Mouse (Mus musculus) layer of hippocampus, adult 8-10 months (tissue): ENCODE measurements around the gene Olfr1393. TPM values are rescaled to one million over a fixed set of nuclear protein-coding genes. Genes with fewer than 3 reads are reported as not detected.
"Not testable (repeated sequence)": the region's sequence is repeated elsewhere in the genome, so short reads cannot be mapped to it uniquely, and the experiment has no call there.

ENCODE experiments used
- DNase-seq, 2 experiments: peaks; one replicate each; pipeline ENCODE4 v3.0.0; 2022; ENCODE audit warnings: low spot score in 2 of 2
- total RNA-seq, 4 experiments: library from RNA; stranded (reverse); gene quantifications; 2 replicates each; pipeline ENCODE4 v1.2.4; 2022

Gene Olfr1393
- total RNA-seq, 4 experiments from 2014 or later = not detected

- DNase-seq = no peak
These were observed 9.1 kb downstream of the Olfr1393 start for GRCm38 (mm10) chr11:49287251-49287650.

GRCm38 (mm10) chr11:49292777-49293176 lies 14.7 kb downstream of the Olfr1393 start:
- DNase-seq = peak; percentile 39 to 42

- DNase-seq = no peak
These were observed 26.3 kb downstream of the Olfr1393 start, which contains the start of gene Olfr10 for GRCm38 (mm10) chr11:49304441-49304840. Gene Olfr10 (plus strand): TSS chr11:49304741.

GRCm38 (mm10) chr11:49308547-49308946 lies 30.4 kb downstream of the Olfr1393 start:
- DNase-seq = not testable (repeated sequence)

GRCm38 (mm10) chr11:49322442-49322841 lies 44.3 kb downstream of the Olfr1393 start, which contains the start of gene Olfr1391:
Gene Olfr1391 (plus strand): TSS chr11:49322742.
- DNase-seq = no peak

- peak in 1 of 2 experiments; percentile 11 for DNase-seq
These were observed 48.6 kb downstream of the Olfr1393 start for GRCm38 (mm10) chr11:49326726-49327125.

GRCm38 (mm10) chr11:49329686-49330085 lies 51.6 kb downstream of the Olfr1393 start:
- DNase-seq = no peak

Other genes starting within 250 kb of the Olfr1393 start
- gene 9930111J21Rik2, start 227.1 kb upstream of the Olfr1393 start, total RNA-seq = 1 to 10 TPM in 3 of 4 experiments, under 1 TPM in 1; 0.92 to 4.2 (median 2.6) TPM
- gene Tgtp2, start 214.1 kb upstream of the Olfr1393 start, total RNA-seq = under 1 TPM in 2 of 4 experiments, not detected in 2; 0.16 to 0.71 TPM
- gene Ifi47, start 201.7 kb upstream of the Olfr1393 start, total RNA-seq = 1 to 10 TPM in 2 of 4 experiments, under 1 TPM in 2; 0.89 to 1.4 (median 1.1) TPM
- not detected for gene Olfr1396, start 163.4 kb upstream of the Olfr1393 start, total RNA-seq
- gene Olfr1395, start 136.0 kb upstream of the Olfr1393 start, total RNA-seq = not detected
- not detected for gene Olfr1394, start 123.9 kb upstream of the Olfr1393 start, total RNA-seq
- gene Btnl9, start 91.1 kb upstream of the Olfr1393 start, total RNA-seq = not detected
- gene Zfp62, start 75.0 kb upstream of the Olfr1393 start, total RNA-seq = 10 to 100 TPM; 42.5 to 60.7 (median 52.8) TPM
- 10 to 100 TPM; 56.4 to 63.2 (median 59.5) TPM for gene Mgat1, start 34.1 kb upstream of the Olfr1393 start, total RNA-seq
- not detected for gene Olfr1392, start 7.0 kb downstream of the Olfr1393 start, total RNA-seq
- gene Olfr10, start 26.4 kb downstream of the Olfr1393 start, total RNA-seq = not detected
- gene Olfr1391, start 44.4 kb downstream of the Olfr1393 start, total RNA-seq = not detected
- not detected for gene Olfr1390, start 56.9 kb downstream of the Olfr1393 start, total RNA-seq
- gene Olfr1389, start 144.8 kb downstream of the Olfr1393 start, total RNA-seq = not detected
- under 1 TPM; 0.25 to 0.41 (median 0.31) TPM for gene Olfr1388, start 158.3 kb downstream of the Olfr1393 start, total RNA-seq
- gene Olfr1387, start 177.0 kb downstream of the Olfr1393 start, total RNA-seq = not detected
- gene Olfr1386, start 186.7 kb downstream of the Olfr1393 start, total RNA-seq = not detected
- gene Olfr1385, start 210.8 kb downstream of the Olfr1393 start, total RNA-seq = under 1 TPM in 2 of 4 experiments, not detected in 2; 0.11 to 0.18 TPM
- gene Olfr1384, start 228.4 kb downstream of the Olfr1393 start, total RNA-seq = not detected
- 1 to 10 TPM in 1 of 4 experiments, under 1 TPM in 1, not detected in 2; 0.56 to 1.2 TPM for gene Olfr1383, start 241.3 kb downstream of the Olfr1393 start, total RNA-seq
- not detected for gene Olfr1382, start 249.9 kb downstream of the Olfr1393 start, total RNA-seq